Mouse (Mus musculus) layer of hippocampus, postnatal 14 days (tissue): ENCODE measurements at regions not wholly inside any gene's neighbourhood (a gene's known extent, or its start where the extent isn't known, plus 50 kb on each side); places are given as distances from the start of the nearest gene placed in this dataset.

Source experiments
- DNase-seq, 2 experiments: peaks; one replicate each; pipeline ENCODE4 v3.0.0; 2021 to 2022; ENCODE audit warnings: low spot score in 2 of 2, mixed read lengths in 1 of 2

DNA sequence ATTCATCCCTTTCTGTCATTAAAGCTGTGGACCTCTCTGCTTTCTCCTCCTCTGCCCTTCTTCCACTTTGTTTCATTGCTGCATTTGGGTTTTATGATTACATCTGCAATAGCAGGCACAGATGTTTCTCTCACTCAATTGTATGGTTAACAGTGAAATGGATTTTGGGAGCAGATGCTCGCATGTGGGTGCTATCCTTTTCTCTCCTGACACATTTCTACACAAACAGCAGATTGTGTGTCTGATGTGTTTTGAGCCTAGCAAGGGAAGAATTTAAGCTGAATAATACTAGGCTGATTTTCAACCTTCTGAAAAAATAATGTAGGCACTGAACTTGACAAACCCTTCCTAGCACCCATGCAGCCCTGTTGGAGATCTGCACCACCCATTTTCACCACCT lies 56.9 kb upstream of the Ldoc1 start:
- DNase-seq = peak; percentile 14 to 16

DNA sequence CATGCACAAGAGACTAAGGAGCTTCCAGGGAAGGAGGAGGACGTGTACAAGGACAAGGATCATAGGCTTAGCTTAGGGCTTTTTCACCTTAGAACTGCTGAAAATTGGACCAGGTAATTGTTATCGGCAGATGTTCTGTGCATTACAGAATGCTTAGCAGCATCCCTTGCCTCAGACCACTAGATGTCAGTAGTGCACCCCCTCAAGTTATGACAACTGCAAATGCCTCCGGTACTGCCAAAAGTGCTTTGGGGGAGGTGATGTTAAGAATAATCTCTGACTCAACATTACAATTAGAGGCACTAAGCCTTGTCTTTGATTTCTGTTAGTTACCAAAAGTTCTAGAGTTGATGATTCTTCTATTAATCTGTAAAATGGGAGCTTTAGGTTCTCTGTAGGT lies 56.2 kb upstream of the Ldoc1 start:
- peak; percentile 7 to 37 for DNase-seq
